Mouse (Mus musculus): Measurements from ENCODE around the gene Minpp1.

GRCm38 (mm10) chr19:32555257-32555656 lies 69.7 kb downstream of the Minpp1 start:
- TF ChIP-seq POLR2A (IDR thresholded peaks at IDR 0.05; ENCODE audit: control insufficient read depth, low read depth, low read length) (no peak), CTCF (IDR thresholded peaks at IDR 0.05; ENCODE audit: control insufficient read depth, insufficient read depth, insufficient replicate concordance, low read depth, low read length) (no peak)
